Mouse (Mus musculus): ENCODE results near the gene Hoxd10. TPM values are rescaled to one million over a fixed set of nuclear protein-coding genes. Genes with fewer than 3 reads are reported as not detected.

Hoxd10 gene
- polyA plus RNA-seq, 1 experiment from 2014 or later, result 45.9 TPM

DNA sequence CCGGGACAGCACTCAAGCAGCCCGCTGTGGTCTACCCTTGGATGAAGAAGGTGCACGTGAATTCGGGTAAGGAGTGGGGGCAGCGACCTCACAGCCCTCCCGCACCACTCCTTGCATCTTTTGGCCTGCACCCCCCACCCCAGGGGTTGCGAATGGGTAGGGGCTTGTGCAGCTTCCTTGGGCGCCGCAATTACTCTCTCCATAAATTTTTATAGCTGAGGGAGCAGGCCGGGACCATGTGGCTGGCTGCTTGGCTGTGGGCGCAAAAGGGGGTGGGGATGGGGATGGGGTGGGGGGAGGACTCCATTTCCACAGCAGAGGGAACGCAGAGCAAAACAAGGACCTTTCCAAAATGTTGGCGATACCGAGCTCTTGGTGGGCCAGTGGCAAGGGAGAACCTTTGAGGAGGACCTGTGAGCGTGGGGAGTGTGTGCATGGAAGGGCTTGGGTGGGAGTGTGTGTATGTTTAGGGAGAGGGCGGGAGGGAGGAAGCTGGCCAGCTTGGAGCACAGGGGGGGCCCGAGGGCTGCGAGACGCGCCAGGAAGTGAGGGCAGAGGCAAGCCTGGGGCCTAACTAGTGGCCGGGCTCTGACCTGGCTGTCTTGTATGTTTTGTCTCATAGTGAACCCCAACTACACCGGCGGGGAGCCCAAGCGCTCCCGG, 36.0 kb downstream of the Hoxd10 start:
- peak overlapping the region; percentile 40 for H3K4me3 ChIP-seq (ENCODE audit: low read length)
- H3K9ac ChIP-seq (ENCODE audit: low read depth, low read length), result peak overlapping the region; percentile 56
- WGBS, result 5% methylated on average over 24 of the region's 25 CpGs
- peak overlapping the region; percentile 85 for H3K27ac ChIP-seq (ENCODE audit: low read depth, low read length)
- peaks cover 20% of the 10 kb centered on the region for H3K36me3 ChIP-seq (ENCODE audit: control insufficient read depth, insufficient read depth, low read length)
- no peaks in the 10 kb centered on the region for H3K27me3 ChIP-seq (ENCODE audit: control insufficient read depth, insufficient read depth, low read length)
- no peaks in the 10 kb centered on the region for H3K9me3 ChIP-seq (ENCODE audit: control insufficient read depth, low read length)
- ATAC-seq (ENCODE audit: low FRiP score, low TSS enrichment), result peak; percentile 59
- H3K4me1 ChIP-seq (ENCODE audit: control insufficient read depth, insufficient read depth, low read length), result peaks cover 67% of the 10 kb centered on the region
- H3K4me2 ChIP-seq (replicated peaks; ENCODE audit: low read depth, low read length), result peak overlapping the region; percentile 68

GRCm38 (mm10) chr2:74728303-74728680, 36.6 kb downstream of the Hoxd10 start:
- WGBS, result 28% methylated on average over 13 of the region's 13 CpGs
- Histone ChIP-seq H3K4me2 (replicated peaks; ENCODE audit: low read depth, low read length) (peak overlapping the region; percentile 68), H3K27me3 (ENCODE audit: control insufficient read depth, insufficient read depth, low read length) (no peaks in the 10 kb centered on the region)

DNA sequence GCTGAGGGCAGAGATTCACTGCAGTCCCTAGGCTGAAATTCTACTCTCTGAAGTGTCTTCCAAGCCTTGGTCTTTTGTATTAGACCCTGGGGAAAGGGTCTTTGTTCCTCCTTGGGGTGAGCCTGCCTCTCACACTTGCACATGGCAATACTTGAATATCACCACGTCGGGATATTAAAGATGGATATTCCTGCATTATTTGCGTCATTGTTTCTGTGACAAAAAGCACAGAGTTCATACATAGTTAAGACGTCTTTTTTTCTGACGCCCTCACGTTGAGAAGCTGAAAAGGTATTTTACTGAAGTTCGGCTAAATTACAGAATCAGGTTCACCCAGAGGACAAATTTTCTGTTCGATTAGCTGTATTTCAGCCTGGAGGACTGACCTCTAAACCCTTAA, 38.6 kb downstream of the Hoxd10 start:
- H3K4me1 ChIP-seq (ENCODE audit: control insufficient read depth, insufficient read depth, low read length), result peaks cover 61% of the 10 kb centered on the region

More at GRCm38 (mm10) chr2:74728303-74728680, 36.6 kb downstream of the Hoxd10 start:
- peak overlapping the region; percentile 40 for H3K4me3 ChIP-seq (ENCODE audit: low read length)
- peak overlapping the region; percentile 56 for H3K9ac ChIP-seq (ENCODE audit: low read depth, low read length)
- H3K9me3 ChIP-seq (ENCODE audit: control insufficient read depth, low read length), result no peaks in the 10 kb centered on the region
- peaks cover 20% of the 10 kb centered on the region for H3K36me3 ChIP-seq (ENCODE audit: control insufficient read depth, insufficient read depth, low read length)
- H3K27ac ChIP-seq (ENCODE audit: low read depth, low read length), result peak overlapping the region; percentile 85; the same call in 1 of the 2 replicates
- H3K4me1 ChIP-seq (ENCODE audit: control insufficient read depth, insufficient read depth, low read length), result peaks cover 61% of the 10 kb centered on the region
- peak; percentile 28; the same call in 1 of the 2 replicates for ATAC-seq (ENCODE audit: low FRiP score, low TSS enrichment)

DNA sequence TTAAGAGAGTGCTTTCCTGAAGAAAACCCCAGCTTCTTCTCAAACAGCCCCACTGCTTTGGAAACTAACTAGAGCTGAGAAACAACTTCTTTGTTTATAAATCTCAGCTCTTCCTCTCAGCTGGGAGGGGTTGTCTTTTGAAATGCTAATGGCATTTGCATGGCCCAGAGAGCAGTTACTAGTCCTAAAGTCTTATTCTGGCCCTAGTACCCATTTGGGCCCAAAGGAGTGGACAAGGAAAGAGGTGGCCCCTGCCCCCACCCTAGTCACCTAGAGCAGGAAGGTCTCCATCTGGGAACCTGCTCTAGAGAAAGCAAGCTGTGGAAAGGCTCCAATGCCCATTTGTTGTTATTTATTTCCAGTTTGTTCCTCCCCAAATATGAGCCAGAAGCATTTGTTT, 39.3 kb downstream of the Hoxd10 start:
- H3K4me2 ChIP-seq (replicated peaks; ENCODE audit: low read depth, low read length), result peak overlapping the region; percentile 24; the same call in 1 of the 2 replicates
- H3K9ac ChIP-seq (ENCODE audit: low read depth, low read length), result peak overlapping the region; percentile 67; the same call in 1 of the 2 replicates
- H3K4me3 ChIP-seq (ENCODE audit: low read length), result no peak overlapping the region; the same call in 1 of the 2 replicates
- H3K27ac ChIP-seq (ENCODE audit: low read depth, low read length), result no peak overlapping the region; the same call in 1 of the 2 replicates
- no peak for ATAC-seq (ENCODE audit: low FRiP score, low TSS enrichment)
- peaks cover 16% of the 10 kb centered on the region for H3K36me3 ChIP-seq (ENCODE audit: control insufficient read depth, insufficient read depth, low read length)
- peaks cover 64% of the 10 kb centered on the region for H3K4me1 ChIP-seq (ENCODE audit: control insufficient read depth, insufficient read depth, low read length)
- H3K27me3 ChIP-seq (ENCODE audit: control insufficient read depth, insufficient read depth, low read length), result peaks cover 2% of the 10 kb centered on the region; the same call in 1 of the 2 replicates
- H3K9me3 ChIP-seq (ENCODE audit: control insufficient read depth, low read length), result no peaks in the 10 kb centered on the region

More for the DNA sequence above, 38.6 kb downstream of the Hoxd10 start:
- WGBS, result 27% methylated on average over 8 of the region's 8 CpGs
- Histone ChIP-seq H3K4me3 (ENCODE audit: low read length) (peak overlapping the region; percentile 10; the same call in 1 of the 2 replicates), H3K27ac (ENCODE audit: low read depth, low read length) (no peak overlapping the region; the same call in 1 of the 2 replicates), H3K9me3 (ENCODE audit: control insufficient read depth, low read length) (no peaks in the 10 kb centered on the region), H3K27me3 (ENCODE audit: control insufficient read depth, insufficient read depth, low read length) (peaks cover 2% of the 10 kb centered on the region; the same call in 1 of the 2 replicates), H3K9ac (ENCODE audit: low read depth, low read length) (peak overlapping the region; percentile 48; the same call in 1 of the 2 replicates), H3K36me3 (ENCODE audit: control insufficient read depth, insufficient read depth, low read length) (peaks cover 20% of the 10 kb centered on the region), H3K4me2 (replicated peaks; ENCODE audit: low read depth, low read length) (peak overlapping the region; percentile 24)
- ATAC-seq (ENCODE audit: low FRiP score, low TSS enrichment), result no peak

DNA sequence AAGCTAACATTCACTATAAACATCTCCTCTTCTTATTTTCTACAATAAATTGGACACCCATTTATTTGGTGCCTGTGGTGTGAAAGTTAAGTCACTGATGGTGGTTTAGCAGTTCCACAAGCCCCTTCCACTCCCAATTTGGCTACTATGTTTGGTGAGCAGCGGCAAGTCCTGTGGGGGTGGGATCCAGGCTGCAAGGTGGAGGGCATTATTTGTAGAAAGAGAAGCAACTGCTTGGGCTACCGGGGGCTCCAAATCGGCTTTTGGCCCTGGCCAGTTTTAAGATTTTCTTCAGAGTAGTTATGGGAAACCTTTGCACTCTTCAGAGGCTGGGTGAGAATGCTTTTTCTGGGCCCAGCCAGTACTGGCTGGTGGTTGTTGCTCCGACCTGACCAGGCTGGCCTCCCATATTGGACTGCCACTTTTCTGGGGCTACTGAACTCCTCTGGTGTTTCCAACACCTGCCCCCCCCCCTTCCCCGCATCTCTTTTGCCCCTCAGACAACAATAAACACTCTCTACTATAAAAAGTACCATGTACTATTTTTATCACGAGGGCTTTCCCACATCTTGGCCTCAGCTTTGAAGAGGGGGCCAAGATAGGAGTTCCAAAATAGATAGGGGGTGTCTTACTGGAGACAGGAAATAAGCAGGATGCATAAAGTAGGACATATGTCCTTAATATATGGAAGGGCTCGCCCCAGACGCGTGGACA, 40.2 kb downstream of the Hoxd10 start:
- Histone ChIP-seq H3K4me2 (replicated peaks; ENCODE audit: low read depth, low read length) (peak overlapping the region; percentile 74), H3K36me3 (ENCODE audit: control insufficient read depth, insufficient read depth, low read length) (peaks cover 15% of the 10 kb centered on the region), H3K27me3 (ENCODE audit: control insufficient read depth, insufficient read depth, low read length) (peaks cover 2% of the 10 kb centered on the region; the same call in 1 of the 2 replicates), H3K27ac (ENCODE audit: low read depth, low read length) (peak overlapping the region; percentile 88), H3K9me3 (ENCODE audit: control insufficient read depth, low read length) (no peaks in the 10 kb centered on the region), H3K4me1 (ENCODE audit: control insufficient read depth, insufficient read depth, low read length) (peaks cover 63% of the 10 kb centered on the region), H3K4me3 (ENCODE audit: low read length) (peak overlapping the region; percentile 41), H3K9ac (ENCODE audit: low read depth, low read length) (peak overlapping the region; percentile 67)
- ATAC-seq (ENCODE audit: low FRiP score, low TSS enrichment), result no peak
- 19% methylated on average over 9 of the region's 9 CpGs for WGBS

- H3K27me3 ChIP-seq (ENCODE audit: control insufficient read depth, insufficient read depth, low read length), result peaks cover 2% of the 10 kb centered on the region; the same call in 1 of the 2 replicates
- H3K4me1 ChIP-seq (ENCODE audit: control insufficient read depth, insufficient read depth, low read length), result peaks cover 59% of the 10 kb centered on the region
- peaks cover 12% of the 10 kb centered on the region for H3K36me3 ChIP-seq (ENCODE audit: control insufficient read depth, insufficient read depth, low read length)
- WGBS, result 1% methylated on average over 52 of the region's 52 CpGs
- H3K27ac ChIP-seq (ENCODE audit: low read depth, low read length), result peak overlapping the region; percentile 88
- H3K4me2 ChIP-seq (replicated peaks; ENCODE audit: low read depth, low read length), result peak overlapping the region; percentile 74
- H3K9ac ChIP-seq (ENCODE audit: low read depth, low read length), result peak overlapping the region; percentile 67
- peak overlapping the region; percentile 41 for H3K4me3 ChIP-seq (ENCODE audit: low read length)
- no peaks in the 10 kb centered on the region for H3K9me3 ChIP-seq (ENCODE audit: control insufficient read depth, low read length)
- ATAC-seq (ENCODE audit: low FRiP score, low TSS enrichment), result no peak
These were observed 41.0 kb downstream of the Hoxd10 start for GRCm38 (mm10) chr2:74732513-74733316.

DNA sequence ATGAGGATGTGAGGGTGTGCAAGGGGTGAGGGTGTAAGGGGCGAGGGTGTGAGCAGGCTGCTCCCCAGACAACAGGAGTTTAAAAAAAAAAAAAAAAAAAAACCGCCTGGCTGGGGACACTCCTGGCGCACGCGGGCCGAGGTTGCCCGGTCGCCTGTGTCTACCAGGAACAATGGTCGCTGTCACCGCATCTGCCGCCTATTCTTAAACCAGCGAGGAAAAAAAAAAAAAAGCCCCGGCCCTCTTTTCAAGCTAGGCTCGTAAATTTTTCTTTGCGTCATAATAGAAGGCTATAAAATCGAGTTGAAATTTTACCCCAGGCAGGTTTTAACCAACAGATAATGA, 41.6 kb downstream of the Hoxd10 start:
- no peaks in the 10 kb centered on the region for H3K9me3 ChIP-seq (ENCODE audit: control insufficient read depth, low read length)
- H3K4me1 ChIP-seq (ENCODE audit: control insufficient read depth, insufficient read depth, low read length), result peaks cover 57% of the 10 kb centered on the region
- peaks cover 9% of the 10 kb centered on the region for H3K36me3 ChIP-seq (ENCODE audit: control insufficient read depth, insufficient read depth, low read length)
- 1% methylated on average over 16 of the region's 16 CpGs for WGBS
- H3K27me3 ChIP-seq (ENCODE audit: control insufficient read depth, insufficient read depth, low read length), result peaks cover 2% of the 10 kb centered on the region; the same call in 1 of the 2 replicates
- peak overlapping the region; percentile 74 for H3K4me2 ChIP-seq (replicated peaks; ENCODE audit: low read depth, low read length)
- H3K27ac ChIP-seq (ENCODE audit: low read depth, low read length), result peak overlapping the region; percentile 88; the same call in 1 of the 2 replicates
- peak overlapping the region; percentile 67 for H3K9ac ChIP-seq (ENCODE audit: low read depth, low read length)
- no peak for ATAC-seq (ENCODE audit: low FRiP score, low TSS enrichment)
- H3K4me3 ChIP-seq (ENCODE audit: low read length), result peak overlapping the region; percentile 41

DNA sequence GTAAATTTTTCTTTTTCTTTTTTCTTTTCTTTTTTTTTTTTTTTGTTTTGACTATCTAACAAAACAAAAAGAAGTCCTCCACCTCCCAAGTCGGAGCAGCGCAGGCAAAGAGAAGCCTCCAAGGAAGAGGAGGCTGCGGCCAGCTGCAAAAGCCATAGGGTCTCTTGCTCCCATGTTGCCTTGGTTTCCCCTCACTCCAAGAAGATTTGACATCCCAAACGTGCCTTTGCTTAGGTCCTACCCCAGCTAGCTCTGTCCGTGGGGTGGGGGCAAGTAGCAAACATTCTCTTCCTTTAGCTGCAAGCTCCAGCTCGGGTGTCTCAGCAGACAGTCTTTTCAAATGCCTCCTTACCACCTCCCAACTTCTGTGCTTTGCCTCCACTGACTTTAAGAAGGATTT, 42.0 kb downstream of the Hoxd10 start:
- H3K27me3 ChIP-seq (ENCODE audit: control insufficient read depth, insufficient read depth, low read length), result peaks cover 2% of the 10 kb centered on the region; the same call in 1 of the 2 replicates
- peak overlapping the region; percentile 88 for H3K27ac ChIP-seq (ENCODE audit: low read depth, low read length)
- H3K4me1 ChIP-seq (ENCODE audit: control insufficient read depth, insufficient read depth, low read length), result peaks cover 57% of the 10 kb centered on the region
- peaks cover 4% of the 10 kb centered on the region; the same call in 1 of the 2 replicates for H3K36me3 ChIP-seq (ENCODE audit: control insufficient read depth, insufficient read depth, low read length)
- H3K9me3 ChIP-seq (ENCODE audit: control insufficient read depth, low read length), result no peaks in the 10 kb centered on the region
- peak overlapping the region; percentile 74 for H3K4me2 ChIP-seq (replicated peaks; ENCODE audit: low read depth, low read length)
- whole genome bisulfite sequencing, result 8% methylated on average over 6 of the region's 6 CpGs
- no peak for ATAC-seq (ENCODE audit: low FRiP score, low TSS enrichment)
- H3K4me3 ChIP-seq (ENCODE audit: low read length), result peak overlapping the region; percentile 41; the same call in 1 of the 2 replicates
- peak overlapping the region; percentile 67 for H3K9ac ChIP-seq (ENCODE audit: low read depth, low read length)

Data from kidney, embryonic 14.5 days (tissue).